Mouse (Mus musculus) left cerebral cortex, postnatal 36 days (tissue): ENCODE measurements at regions not wholly inside any gene's neighbourhood (a gene's known extent, or its start where the extent isn't known, plus 50 kb on each side); places are given as distances from the start of the nearest gene placed in this dataset.
A peak's percentile ranks its signal among the peaks of the same experiment; 100 is the strongest.
"Not testable (repeated sequence)": the region's sequence is repeated elsewhere in the genome, so short reads cannot be mapped to it uniquely, and the experiment has no call there.

Experiments used
- DNase-seq, 2 experiments: peaks; one replicate each; pipeline ENCODE4 v3.0.0; 2021 to 2022; ENCODE audit warnings: low spot score in 2 of 2, mixed read lengths in 1 of 2
- intact Hi-C: fragments of 180-260 bp; cut with DNase I; formaldehyde crosslinking; loops from one replicate; pipeline ENCODE4 v1.15.1; 2025

DNA sequence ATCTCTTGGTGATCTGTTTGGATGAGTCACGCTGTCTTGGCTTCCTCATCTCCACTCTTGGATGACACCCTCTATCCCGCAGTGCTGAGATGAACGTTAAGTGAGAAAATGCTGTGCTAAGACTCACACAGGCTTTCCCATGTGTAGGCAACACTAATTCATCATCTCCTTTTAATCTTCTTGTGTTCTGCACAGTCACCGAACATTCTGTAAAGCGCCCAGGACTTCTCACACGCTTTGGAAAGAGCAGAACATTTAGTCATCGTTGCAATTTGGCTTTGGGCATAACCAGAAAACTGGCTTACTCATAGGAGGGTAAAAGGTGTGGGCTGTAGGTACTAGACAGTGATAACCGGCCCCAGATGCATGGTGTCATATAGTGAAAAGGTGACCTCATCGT, 94.9 kb downstream of the Plppr4 start:
- intact Hi-C loops, result no loop called here
- DNase-seq, result peak; percentile 35 to 57

DNA sequence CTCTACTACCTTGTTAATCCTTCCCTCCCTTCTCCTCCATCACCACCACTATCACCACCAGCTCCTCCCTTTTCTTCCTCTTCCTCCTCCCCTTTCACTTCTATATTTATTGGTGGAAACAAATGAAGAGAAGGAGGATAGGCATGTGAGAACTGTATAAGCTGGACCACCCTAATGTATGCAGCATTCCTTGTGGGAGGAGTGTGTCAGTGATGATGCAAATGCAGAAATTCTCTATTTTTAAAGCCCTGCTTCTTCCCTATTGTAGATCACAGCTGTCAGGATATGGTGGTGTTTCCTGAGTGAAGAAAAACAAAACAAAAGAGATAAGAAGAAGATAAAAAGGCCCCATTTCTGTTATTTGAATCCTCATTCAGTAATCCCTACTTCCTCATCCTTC, 112.8 kb downstream of the Plppr4 start:
- DNase-seq, result no peak
- intact Hi-C loops, result no loop called here

DNA sequence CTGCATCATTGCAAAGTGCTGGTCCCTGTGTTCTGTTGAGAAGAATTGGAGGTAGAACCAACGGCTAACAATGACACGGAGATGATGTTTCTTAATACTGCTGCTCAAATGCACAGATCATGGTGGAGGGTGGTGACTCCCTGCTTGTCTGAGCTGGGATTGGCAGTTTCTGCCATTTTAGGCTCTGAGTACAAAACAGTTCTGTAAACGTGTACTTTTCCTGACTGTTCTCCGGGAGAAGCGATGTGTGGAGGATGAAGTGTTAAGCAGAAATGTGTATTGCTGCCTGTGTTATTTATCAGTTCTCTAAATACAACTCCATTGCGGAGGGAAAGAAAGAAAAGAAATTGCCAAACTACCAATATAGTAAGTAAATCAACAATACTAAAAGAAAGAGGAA, 118.9 kb downstream of the Plppr4 start:
- no peak for DNase-seq
- intact Hi-C loops, result no loop called here

DNA sequence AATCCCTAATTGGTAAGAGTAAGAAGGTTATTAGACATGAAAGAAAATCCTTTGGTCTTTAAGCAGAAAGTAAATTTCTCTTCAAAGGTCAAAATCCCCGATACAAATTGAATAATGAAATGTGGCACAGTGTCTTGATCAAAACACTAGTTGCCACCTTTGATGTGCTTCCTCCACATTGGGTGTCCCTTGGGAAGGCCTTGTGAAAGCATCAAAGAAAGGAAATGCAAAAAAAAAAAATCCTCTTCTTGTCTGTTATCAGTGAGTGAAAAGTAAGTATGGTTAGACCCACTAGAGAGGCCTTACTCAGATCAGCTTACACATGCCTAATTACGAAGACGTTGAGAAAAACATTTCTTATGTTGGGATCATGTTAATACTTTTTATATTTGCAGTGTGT, 134.1 kb downstream of the Plppr4 start:
- intact Hi-C loops, result no loop called here
- no peak for DNase-seq

DNA sequence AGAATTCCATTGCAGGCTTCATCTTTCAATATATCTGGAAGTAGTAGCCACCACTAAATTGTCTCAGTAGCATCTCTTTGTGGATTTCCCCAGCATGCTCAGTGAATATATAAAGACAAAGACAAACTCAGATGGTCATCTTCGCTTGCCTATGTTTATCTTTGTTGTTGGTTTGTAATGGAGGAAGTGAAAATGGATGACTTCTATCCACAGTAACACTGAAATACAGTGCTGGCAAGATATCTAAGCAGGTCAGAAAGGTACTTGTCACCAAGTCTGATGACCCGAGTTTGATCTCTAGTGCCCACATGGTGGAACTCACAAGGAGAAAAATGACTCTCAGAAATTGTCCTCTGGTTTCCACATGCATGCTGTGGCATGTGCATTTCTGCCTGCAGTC, 135.6 kb downstream of the Plppr4 start:
- no peak for DNase-seq
- intact Hi-C loops, result no loop called here

DNA sequence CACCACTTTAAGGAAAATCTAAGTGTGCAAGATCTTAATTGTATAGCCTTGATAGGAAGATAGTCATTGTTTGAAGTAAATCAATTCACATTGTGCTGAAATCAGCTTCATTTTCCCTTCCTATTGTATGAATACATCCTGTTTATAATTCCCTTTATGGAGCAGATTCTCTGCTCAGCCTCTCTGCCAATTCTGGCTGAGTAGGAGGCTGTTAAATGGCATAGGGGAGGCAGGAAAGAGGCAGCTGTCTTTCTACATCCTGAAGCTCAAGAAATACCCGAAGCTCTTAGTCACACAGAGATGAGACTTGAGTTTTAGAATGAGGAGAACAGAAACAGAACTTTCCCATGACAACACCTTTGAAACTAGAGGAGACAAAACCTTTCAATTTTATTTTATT, 142.7 kb downstream of the Plppr4 start:
- DNase-seq, result no peak
- intact Hi-C loops, result no loop called here

DNA sequence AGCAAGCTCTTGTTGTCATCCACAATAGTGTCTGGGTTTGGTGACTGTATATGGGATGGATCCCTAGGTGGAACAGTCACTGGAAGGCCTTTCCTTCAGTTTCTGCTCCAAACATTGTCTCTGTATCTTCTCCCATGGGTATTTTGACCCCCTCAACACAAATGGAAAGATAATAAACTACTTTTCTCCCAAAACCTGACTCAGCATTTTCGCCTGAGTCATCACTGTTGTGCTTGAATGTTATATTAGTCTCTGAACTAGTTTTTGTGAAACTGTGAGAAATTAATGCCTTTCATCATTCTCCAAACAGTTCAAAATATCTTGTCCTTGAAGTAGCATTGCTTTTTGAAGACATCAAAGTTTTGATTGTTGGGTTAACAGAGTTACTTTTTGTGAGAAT, 168.8 kb downstream of the Plppr4 start:
- no peak for DNase-seq
- intact Hi-C loops, result no loop called here

DNA sequence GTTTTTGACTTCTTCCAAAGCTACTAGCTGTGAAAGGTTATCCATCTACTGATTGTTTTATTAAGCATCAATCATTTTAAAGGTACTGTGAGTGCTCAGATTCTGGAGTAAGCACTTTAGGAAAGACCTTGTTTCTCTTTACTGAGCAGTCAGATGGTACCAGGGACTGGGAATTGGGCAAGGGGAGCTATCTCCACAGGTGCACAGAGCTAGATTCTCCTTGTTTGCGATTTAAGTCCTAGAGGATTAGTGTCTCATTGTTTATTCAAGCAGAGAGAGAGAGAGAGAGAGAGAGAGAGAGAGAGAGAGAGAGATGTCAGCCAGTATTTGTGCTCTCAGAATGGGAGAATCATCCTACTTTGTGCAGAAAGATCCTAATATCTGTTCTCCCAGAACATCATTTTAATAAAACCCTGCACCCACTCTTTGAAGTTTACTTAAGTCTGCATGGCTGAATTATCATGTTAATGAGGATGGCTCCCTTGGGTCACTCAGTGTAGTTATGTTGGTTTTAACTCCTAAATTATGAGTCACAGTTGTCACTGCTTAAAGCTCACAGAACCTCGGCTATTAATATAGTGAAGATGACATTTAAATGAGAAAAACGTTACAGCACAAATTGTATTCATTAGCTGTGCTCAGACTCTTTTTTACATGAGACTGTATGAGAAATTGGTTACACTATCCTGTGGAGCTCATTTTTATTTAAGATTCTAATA, 171.7 kb downstream of the Plppr4 start:
- no peak for DNase-seq
- intact Hi-C loops, result no loop called here

DNA sequence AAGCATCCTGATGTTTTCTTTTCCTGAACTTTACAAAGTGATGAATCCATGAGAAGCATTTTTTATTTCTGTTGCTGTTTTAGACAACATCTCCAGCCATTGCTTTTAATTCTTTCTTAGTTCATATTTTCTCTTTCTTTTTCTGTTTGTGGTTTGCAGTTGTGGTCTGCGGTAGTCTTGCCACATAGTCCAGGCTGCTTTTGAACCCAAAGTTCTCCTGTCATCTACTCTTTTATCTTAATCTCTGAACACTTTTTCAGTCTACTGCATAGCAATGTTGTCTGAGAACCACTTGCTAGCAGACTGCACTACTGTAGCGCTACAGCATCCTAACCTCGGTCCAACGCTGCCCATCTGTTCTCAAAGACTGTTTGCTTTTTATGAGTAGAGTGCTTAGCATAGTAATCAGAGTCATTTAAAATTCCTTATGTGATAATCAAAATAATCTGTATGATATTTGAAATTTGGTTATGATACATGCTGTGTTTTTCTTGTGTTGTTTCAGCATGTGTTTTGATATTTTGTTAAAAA, 177.0 kb downstream of the Plppr4 start:
- DNase-seq, result no peak

DNA sequence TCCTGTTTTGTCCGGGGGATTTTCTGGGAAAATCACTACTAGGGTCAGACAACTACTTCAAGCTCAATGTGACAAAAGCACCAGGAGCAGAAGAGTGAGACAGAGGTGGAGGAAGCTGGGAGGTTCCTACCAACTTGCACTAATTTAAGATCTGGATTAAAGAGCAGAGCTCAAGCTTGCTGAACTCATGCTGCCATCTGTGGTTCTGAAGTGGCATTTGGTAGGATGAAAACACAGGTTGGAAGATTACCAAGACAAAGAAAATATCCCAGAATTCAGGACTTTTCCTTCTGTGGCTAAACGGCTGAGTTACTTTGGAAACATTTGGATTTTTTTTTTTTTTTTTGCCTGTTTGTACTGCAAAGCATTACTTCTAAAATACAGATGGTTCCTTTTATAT, 190.9 kb downstream of the Plppr4 start:
- peak in 1 of 2 experiments; percentile 5 for DNase-seq
- intact Hi-C loops, result no loop called here

More for the DNA sequence above, 177.0 kb downstream of the Plppr4 start:
- intact Hi-C loops, result no loop called here

DNA sequence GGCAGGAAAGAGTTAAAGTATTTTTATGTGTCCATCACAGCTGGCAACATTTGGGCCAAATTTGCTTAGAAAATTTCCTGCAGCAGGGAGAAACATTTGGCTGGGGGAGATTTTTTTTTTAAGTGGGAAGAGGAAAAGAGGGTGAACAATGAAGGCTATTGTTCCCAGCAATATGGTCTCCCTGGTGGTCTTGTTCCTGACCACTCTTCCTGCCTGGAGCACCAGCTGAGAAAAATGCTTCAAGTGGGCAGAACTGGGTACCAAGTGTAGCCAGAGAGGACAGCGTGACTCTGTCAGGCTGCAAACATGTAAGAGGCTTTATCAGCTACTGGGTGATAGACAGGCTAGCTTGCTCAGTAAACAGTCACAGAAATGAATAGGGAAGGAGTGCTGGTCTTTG, 194.3 kb upstream of the Palmd start:
- no peak for DNase-seq
- intact Hi-C loops, result no loop called here

DNA sequence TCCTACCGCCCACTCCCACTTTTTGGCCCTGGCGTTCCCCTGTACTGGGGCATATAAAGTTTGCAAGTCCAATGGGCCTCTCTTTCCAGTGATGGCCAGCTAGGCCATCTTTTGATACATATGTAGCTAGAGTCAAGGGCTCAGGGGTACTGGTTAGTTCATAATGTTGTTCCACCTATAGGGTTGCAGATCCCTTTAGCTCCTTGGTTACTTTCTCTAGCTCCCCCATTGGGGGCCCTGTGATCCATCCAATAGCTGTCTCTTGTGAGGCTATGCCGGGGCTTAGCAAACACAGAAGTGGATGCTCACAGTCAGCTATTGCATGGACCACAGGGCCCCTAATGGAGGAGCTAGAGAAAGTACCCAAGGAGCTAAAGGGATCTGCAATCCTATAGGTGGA, 191.9 kb upstream of the Palmd start:
- intact Hi-C loops, DNase-seq: not testable (repeated sequence)

DNA sequence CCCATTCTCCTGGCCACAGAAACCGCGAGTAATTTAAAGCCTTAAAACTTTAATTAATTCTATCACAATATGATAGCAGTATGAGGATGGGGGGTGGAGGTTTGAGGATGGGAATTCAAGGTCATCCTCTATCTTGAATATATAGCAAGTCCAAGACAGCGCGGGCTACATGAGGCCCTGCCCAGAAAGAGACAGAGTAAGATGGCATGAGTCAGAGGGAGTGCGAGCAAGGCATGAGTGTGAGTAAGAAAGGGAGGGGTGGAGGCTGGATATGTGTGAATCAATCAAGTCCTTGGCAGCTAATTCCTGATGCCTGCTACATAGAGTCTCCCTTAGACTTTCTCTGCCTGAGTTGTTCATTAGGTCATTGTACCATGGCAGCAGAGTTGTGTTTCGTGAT, 186.5 kb upstream of the Palmd start:
- DNase-seq, result no peak
- intact Hi-C loops, result loop anchor here (10.0 kb wide), 2 partner anchors 140 to 530 kb away; no protein-coding TSS in a partner anchor

DNA sequence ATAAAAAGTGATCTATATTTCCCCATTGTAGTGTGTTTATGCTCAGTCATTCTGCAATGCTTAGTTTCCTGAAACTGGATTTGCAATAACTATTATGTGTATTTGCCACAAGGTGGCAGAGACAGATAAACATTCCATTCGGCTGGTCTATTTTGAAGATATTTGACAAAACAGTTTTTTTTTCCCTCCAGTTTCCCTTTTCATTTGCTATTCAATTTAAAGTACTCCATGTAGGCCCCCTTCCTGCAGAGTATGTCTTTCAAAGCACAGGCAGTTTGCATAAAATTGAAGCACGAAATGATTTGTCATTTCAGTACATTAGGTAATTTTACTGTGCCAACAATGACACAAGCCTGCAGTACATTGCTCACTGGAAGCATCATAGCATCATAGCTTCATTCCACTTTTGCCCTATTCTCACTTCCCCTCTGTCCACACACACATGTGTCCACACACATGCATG, 184.3 kb upstream of the Palmd start:
- intact Hi-C loops, result loop anchor here (1.0 to 10.0 kb wide), 3 partner anchors 142 to 532 kb away; partner anchors contain the start of gene Plppr4
- DNase-seq, result no peak

DNA sequence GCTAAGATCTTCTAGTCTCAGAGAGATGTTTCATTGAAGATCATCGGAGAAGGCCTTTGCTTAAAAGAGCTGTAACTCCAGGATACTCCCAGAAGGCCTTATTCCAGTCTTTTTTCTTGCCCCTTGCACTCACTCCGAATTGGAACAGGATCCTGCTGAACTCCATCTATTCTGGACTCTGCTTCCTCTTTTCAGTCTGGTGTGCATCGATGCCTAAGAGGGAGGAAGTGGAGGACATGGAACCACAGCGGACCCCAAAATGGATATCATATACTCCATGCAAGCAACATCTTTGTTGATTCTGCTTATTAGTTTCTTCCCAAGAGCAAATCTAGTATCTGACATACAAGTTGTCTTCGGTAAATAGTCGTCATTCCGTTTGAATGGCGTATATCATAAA, 183.6 kb upstream of the Palmd start:
- no peak for DNase-seq
- intact Hi-C loops, result loop anchor here (1.0 to 10.0 kb wide), 3 partner anchors 142 to 532 kb away; no protein-coding TSS in a partner anchor

DNA sequence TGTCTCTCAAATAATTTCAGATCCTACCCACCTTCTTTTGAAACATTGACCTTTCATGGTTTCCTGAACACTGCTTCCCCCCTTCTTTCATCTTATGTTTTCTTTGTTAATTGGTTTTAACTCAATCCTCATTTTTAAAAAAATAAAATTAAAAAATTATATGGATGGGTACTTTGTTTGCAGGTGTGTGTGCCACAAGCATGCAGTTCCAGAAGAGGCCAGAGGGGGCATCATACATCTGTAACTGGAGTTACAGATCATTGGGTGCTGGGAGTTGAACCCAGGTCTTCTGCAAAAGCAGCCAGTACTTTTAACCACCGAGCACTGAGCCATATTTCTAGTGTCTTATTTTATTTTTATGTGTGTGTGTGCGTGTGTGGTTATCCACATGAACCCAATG, 178.6 kb upstream of the Palmd start:
- no peak for DNase-seq
- intact Hi-C loops, result no loop called here

DNA sequence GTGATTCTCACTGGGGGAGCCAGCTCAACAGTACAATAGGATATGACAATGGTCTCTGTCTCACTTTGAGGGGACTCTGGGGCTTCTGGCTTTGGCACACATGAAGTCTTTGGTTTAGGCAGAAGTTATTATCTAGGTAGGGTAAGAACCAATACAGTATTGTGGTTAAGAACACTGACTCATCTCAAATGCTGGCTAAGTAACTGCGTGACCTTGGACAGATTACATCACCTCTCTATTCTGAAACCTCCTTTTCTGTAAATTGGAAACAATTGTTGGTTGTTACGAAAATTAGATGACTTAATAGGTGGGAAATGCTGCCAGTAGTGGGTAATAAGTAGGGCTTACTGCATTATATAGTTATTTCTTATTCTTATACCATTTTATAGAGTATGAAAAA, 171.0 kb upstream of the Palmd start:
- intact Hi-C loops, result no loop called here
- no peak for DNase-seq

DNA sequence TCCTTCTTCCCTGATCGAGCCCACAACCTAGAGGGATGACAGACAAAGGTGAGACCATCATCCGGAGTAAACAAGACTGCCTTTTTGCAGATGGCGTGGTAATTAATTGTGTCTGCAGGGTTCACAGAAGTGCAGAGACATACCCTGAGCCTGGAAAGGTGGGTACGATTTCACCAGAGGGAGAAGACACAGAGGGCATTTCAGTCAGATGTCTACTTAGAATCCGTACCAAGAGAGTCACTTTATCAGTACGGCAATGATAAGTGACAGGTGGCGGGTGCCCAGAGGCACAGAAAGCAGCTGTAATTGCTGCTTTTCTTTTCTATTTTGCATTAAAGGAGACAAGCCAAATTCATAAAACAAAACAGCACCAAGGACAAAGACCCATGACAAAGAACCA, 169.9 kb upstream of the Palmd start:
- no peak for DNase-seq
- intact Hi-C loops, result no loop called here

DNA sequence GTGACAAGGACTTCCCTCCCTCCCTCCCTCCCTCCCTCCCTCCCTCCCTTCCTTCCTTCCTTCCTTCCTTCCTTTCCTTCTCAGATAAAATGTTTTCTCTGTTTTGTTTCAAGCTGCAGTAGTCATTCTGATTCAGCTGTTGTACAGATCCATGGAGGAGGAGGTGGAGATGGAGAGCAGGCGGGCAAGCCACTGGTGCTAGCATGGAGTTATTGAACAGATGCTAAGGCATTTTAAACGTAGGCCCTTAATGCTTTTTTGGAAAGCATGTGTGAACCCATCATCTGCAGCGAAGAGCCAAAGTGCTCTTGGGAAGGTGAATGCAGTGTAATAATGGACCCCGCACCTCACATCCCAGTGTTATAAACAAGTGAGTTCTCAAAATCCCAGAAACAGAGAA, 164.1 kb upstream of the Palmd start:
- DNase-seq, result peak in 1 of 2 experiments; percentile 10
- intact Hi-C loops, result no loop called here

DNA sequence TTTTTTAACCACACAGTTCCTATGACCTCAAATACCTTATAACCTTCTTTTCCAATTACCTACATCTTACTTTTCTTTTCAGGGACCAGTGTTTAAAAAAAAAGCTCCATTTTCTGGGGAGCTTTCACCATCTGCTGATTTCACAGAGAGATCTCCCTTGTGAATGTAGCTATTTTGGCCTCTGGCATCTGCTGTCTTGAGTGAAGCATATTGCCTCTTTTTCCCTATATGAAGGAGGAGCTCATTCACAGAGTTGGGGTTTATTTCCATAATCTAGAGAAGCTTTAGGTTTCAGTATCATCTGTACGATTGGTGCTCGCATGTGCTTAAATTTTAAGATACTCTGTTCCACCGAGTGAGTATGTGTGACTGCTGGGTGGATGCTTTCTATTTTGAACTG, 153.4 kb upstream of the Palmd start:
- peak in 1 of 2 experiments; percentile 12 for DNase-seq
- intact Hi-C loops, result loop anchor here (5.0 to 10.0 kb wide), 3 partner anchors 215 to 573 kb away; no protein-coding TSS in a partner anchor
